ENCODE assay signal across 8 mouse cellular contexts in the genomic region with DNA sequence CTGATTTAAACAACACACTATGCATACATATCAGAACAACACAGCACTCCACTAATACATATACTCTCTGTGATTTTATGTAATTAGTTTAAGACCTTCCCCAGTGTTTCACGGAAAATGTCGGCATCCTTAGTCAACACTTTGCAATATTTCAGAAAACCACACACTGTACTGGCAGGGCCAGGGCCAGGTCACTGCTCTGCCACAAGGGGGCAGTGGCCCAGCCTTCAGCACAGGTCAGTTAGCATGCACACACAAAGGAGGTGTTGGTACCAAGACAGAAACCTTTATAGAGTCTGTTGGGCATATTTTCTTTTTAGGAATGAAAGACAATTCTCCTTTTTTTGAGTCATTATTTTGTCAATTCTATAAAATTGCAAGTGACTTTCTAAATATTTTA. TPM values are rescaled to one million over a fixed set of nuclear protein-coding genes. Genes with fewer than 3 reads are reported as not detected.
DNase-seq lines count a peak whose midpoint lies in the region; ATAC-seq and TF ChIP-seq lines count a peak whose summit lies in the region.

No protein-coding gene starts in this region.

- H3K27me3 ChIP-seq in limb, embryonic 13.5 days: no peaks in the 10 kb centered on the region

- peak; percentile 72 for ATAC-seq in activated CD4-positive, CD25-positive, alpha-beta regulatory T cell, adult 4 months
- peak; percentile 80 for ATAC-seq in limb, embryonic 13.5 days (ENCODE audit: low FRiP score, low read depth)

- H3K27ac ChIP-seq in limb, embryonic 13.5 days: no peak overlapping the region

- 39% methylated on average over 2 of the region's 2 CpGs for WGBS in lung, adult 2 months
- WGBS in limb, embryonic 13.5 days: 65% methylated on average over 2 of the region's 2 CpGs

- H3K9me3 ChIP-seq in limb, embryonic 13.5 days: no peaks in the 10 kb centered on the region

- TF ChIP-seq CTCF in lung, adult 2 months (IDR thresholded peaks at IDR 0.05; ENCODE audit: insufficient read depth, low read length): peak; percentile 71

- H3K9ac ChIP-seq in limb, embryonic 13.5 days: no peak overlapping the region

- H3K4me2 ChIP-seq in limb, embryonic 13.5 days (replicated peaks): no peak overlapping the region

- no peak for TF ChIP-seq POLR2A in lung, adult 2 months (IDR thresholded peaks at IDR 0.05; ENCODE audit: borderline replicate concordance, extremely low read depth, low read depth, low read length)

- no peak for DNase-seq in lung, adult 2 months
- DNase-seq in lung, postnatal 4 days: no peak
- peak; percentile 35 for DNase-seq in fibroblast of lung, adult 2 months (ENCODE audit: low read depth)
- peak; percentile 29 for DNase-seq in neural tube, embryonic 10.5 days (ENCODE audit: extremely low spot score, low spot score)
- DNase-seq in frontal cortex, postnatal 10 days (ENCODE audit: low spot score in 2 of 2): no peak
- DNase-seq in spleen, postnatal 36 days (ENCODE audit: low spot score in 2 of 2): no peak

- H3K4me1 ChIP-seq in lung, adult 2 months (ENCODE audit: control insufficient read depth, insufficient read depth, low read length): no peaks in the 10 kb centered on the region
- H3K4me1 ChIP-seq in limb, embryonic 13.5 days: no peaks in the 10 kb centered on the region

- no peaks in the 10 kb centered on the region for H3K36me3 ChIP-seq in limb, embryonic 13.5 days

- H3K4me3 ChIP-seq in lung, adult 2 months (replicated peaks; ENCODE audit: extremely low read depth, low read depth, low read length): no peak overlapping the region
- no peak overlapping the region for H3K4me3 ChIP-seq in limb, embryonic 13.5 days

RNA-seq across cellular contexts. Expression of gene Rnpc3, which starts 27.0 kb away (rescaled TPM):
- polyA plus RNA-seq in lung, adult 2 months (2012; rRNA removed): 7.8 and 9.1 TPM in 2 replicates
- 10 to 100 TPM; 32.3 to 38.7 TPM for polyA plus RNA-seq in activated CD4-positive, CD25-positive, alpha-beta regulatory T cell, adult 4 months (2017; shearing (Covaris generic))
- polyA plus RNA-seq in limb, embryonic 13.5 days (2015; fragmentation: Nextera tagmentation; extraction: Ambion mirVana): 36.1 and 39.1 TPM in 2 replicates

RNA-seq across cellular contexts. Expression of gene Amy1, which starts 50.4 kb away (rescaled TPM):
- 1.9 and 2.5 TPM in 2 replicates for polyA plus RNA-seq in lung, adult 2 months (2012; rRNA removed)
- 1 to 10 TPM in 1 of 2 experiments, under 1 TPM in 1; 0.86 to 2.0 TPM for polyA plus RNA-seq in activated CD4-positive, CD25-positive, alpha-beta regulatory T cell, adult 4 months (2017; shearing (Covaris generic))
- 0.99 and 1.4 TPM in 2 replicates for polyA plus RNA-seq in limb, embryonic 13.5 days (2015; fragmentation: Nextera tagmentation; extraction: Ambion mirVana)

Comparison
In these comparisons a context has a peak if more than half of its experiments do, and no peak if none do; other contexts are left out.
1. DNase-seq: peak in fibroblast of lung, adult 2 months (single experiment) and neural tube, embryonic 10.5 days (single experiment); none in lung, adult 2 months (single experiment), lung, postnatal 4 days (0 of 2), frontal cortex, postnatal 10 days (0 of 2) and spleen, postnatal 36 days (0 of 2).